12 mouse cellular contexts compared by ENCODE assay signal in genomic region chr3:96170276-96170675, GRCm38 (mm10). TPM values are rescaled to one million over a fixed set of nuclear protein-coding genes. Genes with fewer than 3 reads are reported as not detected.
DNase-seq lines count a peak whose midpoint lies in the region; ATAC-seq lines count a peak whose summit lies in the region.
"Had no signal": no experiment of that assay in that cellular context is flagged by ENCODE, and none has a peak within 500 bp of the region (broad histone marks: within the 10 kb centered on the region; RNA-seq: fewer than 3 reads in every experiment).

No protein-coding gene starts in this region.

- peaks cover 46% of the 10 kb centered on the region for H3K4me1 ChIP-seq in forebrain, embryonic 10.5 days
- H3K4me1 ChIP-seq in forebrain, embryonic 16.5 days (replicated peaks; ENCODE audit: control insufficient read depth, insufficient read depth, low read length) = peaks cover 35% of the 10 kb centered on the region
- peaks cover 27% of the 10 kb centered on the region for H3K4me1 ChIP-seq in kidney, embryonic 16.5 days (ENCODE audit: insufficient read depth, low read length)
- peaks cover 6% of the 10 kb centered on the region; the same call in 1 of the 2 replicates for H3K4me1 ChIP-seq in kidney, embryonic 14.5 days (ENCODE audit: control insufficient read depth, insufficient read depth, low read length)
- H3K4me1 ChIP-seq in liver, embryonic 12.5 days = peaks cover 36% of the 10 kb centered on the region

- no peak for ATAC-seq in forebrain, embryonic 16.5 days
- ATAC-seq in kidney, embryonic 16.5 days (ENCODE audit: low FRiP score, low TSS enrichment) = no peak
- ATAC-seq in kidney, embryonic 14.5 days (ENCODE audit: low FRiP score, low TSS enrichment) = no peak
- no peak for ATAC-seq in liver, embryonic 12.5 days

- DNase-seq in forebrain, embryonic 10.5 days (ENCODE audit: extremely low spot score, low spot score) = no peak
- DNase-seq in adrenal gland, postnatal 10 days = peak; percentile 52
- no peak for DNase-seq in T-cell, adult 2 months (ENCODE audit: low spot score)
- DNase-seq in thymus, postnatal 4 days = no peak
- DNase-seq: B cell, adult 2 months; cerebellum, adult 18-20 months had no signal

- no peak overlapping the region for H3K4me2 ChIP-seq in forebrain, embryonic 16.5 days (ENCODE audit: low read length)
- H3K4me2 ChIP-seq in kidney, embryonic 16.5 days (replicated peaks; ENCODE audit: low read depth, low read length) = no peak overlapping the region
- H3K4me2 ChIP-seq in kidney, embryonic 14.5 days (replicated peaks; ENCODE audit: low read depth, low read length) = no peak overlapping the region
- peak overlapping the region; percentile 91; the same call in 1 of the 2 replicates for H3K4me2 ChIP-seq in liver, embryonic 12.5 days

- no peak overlapping the region for H3K9ac ChIP-seq in forebrain, embryonic 16.5 days (replicated peaks; ENCODE audit: low read depth, low read length)
- 0 out of 2 replicates have a peak overlapping the region, but pooled peaks have one; percentile 10 for H3K9ac ChIP-seq in kidney, embryonic 16.5 days (replicated peaks; ENCODE audit: low read length)
- no peak overlapping the region for H3K9ac ChIP-seq in kidney, embryonic 14.5 days (ENCODE audit: low read depth, low read length)
- H3K9ac ChIP-seq in liver, embryonic 12.5 days = peak overlapping the region; percentile 14; the same call in 1 of the 2 replicates

- peaks cover 39% of the 10 kb centered on the region for H3K36me3 ChIP-seq in forebrain, embryonic 10.5 days (replicated peaks)
- H3K36me3 ChIP-seq in forebrain, embryonic 16.5 days (ENCODE audit: control insufficient read depth, insufficient read depth) = peaks cover 6% of the 10 kb centered on the region; the same call in 1 of the 2 replicates
- H3K36me3 ChIP-seq in kidney, embryonic 16.5 days (ENCODE audit: insufficient read depth, low read length) = peaks cover 21% of the 10 kb centered on the region
- peaks cover 20% of the 10 kb centered on the region for H3K36me3 ChIP-seq in kidney, embryonic 14.5 days (ENCODE audit: control insufficient read depth, insufficient read depth, low read length)
- H3K36me3 ChIP-seq in liver, embryonic 12.5 days = peaks cover 31% of the 10 kb centered on the region

- peak overlapping the region; percentile 95; the same call in 1 of the 2 replicates for H3K27ac ChIP-seq in forebrain, embryonic 10.5 days
- H3K27ac ChIP-seq in forebrain, embryonic 16.5 days (ENCODE audit: low read length) = no peak overlapping the region
- peak overlapping the region; percentile 98 for H3K27ac ChIP-seq in kidney, embryonic 16.5 days (ENCODE audit: low read length)
- no peak overlapping the region for H3K27ac ChIP-seq in kidney, embryonic 14.5 days (ENCODE audit: low read depth, low read length)
- H3K27ac ChIP-seq in liver, embryonic 12.5 days = no peak overlapping the region

- no peaks in the 10 kb centered on the region for H3K27me3 ChIP-seq in forebrain, embryonic 10.5 days (ENCODE audit: poor library complexity, severe bottlenecking)
- no peaks in the 10 kb centered on the region for H3K27me3 ChIP-seq in forebrain, embryonic 16.5 days (replicated peaks; ENCODE audit: control insufficient read depth, insufficient read depth, low read length)
- no peaks in the 10 kb centered on the region for H3K27me3 ChIP-seq in kidney, embryonic 16.5 days (ENCODE audit: insufficient read depth, low read length)
- no peaks in the 10 kb centered on the region for H3K27me3 ChIP-seq in kidney, embryonic 14.5 days (ENCODE audit: control insufficient read depth, insufficient read depth, low read length)
- H3K27me3 ChIP-seq in liver, embryonic 12.5 days (replicated peaks) = no peaks in the 10 kb centered on the region

- WGBS in forebrain, embryonic 10.5 days = 92% methylated on average over 4 of the region's 4 CpGs
- 92% methylated on average over 4 of the region's 4 CpGs for WGBS in forebrain, embryonic 16.5 days
- 92% methylated on average over 4 of the region's 4 CpGs for WGBS in kidney, embryonic 16.5 days
- WGBS in kidney, embryonic 14.5 days = 89% methylated on average over 4 of the region's 4 CpGs
- WGBS in liver, embryonic 12.5 days (ENCODE audit: insufficient replicate concordance) = 79% methylated on average over 4 of the region's 4 CpGs

- H3K9me3 ChIP-seq in forebrain, embryonic 10.5 days = no peaks in the 10 kb centered on the region
- no peaks in the 10 kb centered on the region for H3K9me3 ChIP-seq in forebrain, embryonic 16.5 days (ENCODE audit: control insufficient read depth, low read length)
- no peaks in the 10 kb centered on the region for H3K9me3 ChIP-seq in kidney, embryonic 16.5 days (ENCODE audit: low read length)
- H3K9me3 ChIP-seq in kidney, embryonic 14.5 days (ENCODE audit: control insufficient read depth, low read length) = no peaks in the 10 kb centered on the region
- H3K9me3 ChIP-seq in liver, embryonic 12.5 days (replicated peaks) = no peaks in the 10 kb centered on the region

- H3K4me3 ChIP-seq in forebrain, embryonic 10.5 days = peak overlapping the region; percentile 82; the same call in 1 of the 2 replicates
- H3K4me3 ChIP-seq in forebrain, embryonic 16.5 days (replicated peaks; ENCODE audit: low read length) = no peak overlapping the region
- H3K4me3 ChIP-seq in kidney, embryonic 16.5 days (ENCODE audit: low read length) = no peak overlapping the region
- no peak overlapping the region for H3K4me3 ChIP-seq in kidney, embryonic 14.5 days (ENCODE audit: low read length)
- H3K4me3 ChIP-seq in liver, embryonic 12.5 days = no peak overlapping the region

RNA-seq across cellular contexts. Expression of gene Sf3b4, which starts 1.9 kb away (rescaled TPM):
- polyA plus RNA-seq in forebrain, embryonic 10.5 days (2016; fragmentation: Nextera tagmentation; extraction: Ambion mirVana) = 276 and 284 TPM in 2 replicates
- 155 and 157 TPM in 2 replicates for polyA plus RNA-seq in forebrain, embryonic 16.5 days (2015; fragmentation: Nextera tagmentation; extraction: Ambion mirVana)
- 186 and 199 TPM in 2 replicates for polyA plus RNA-seq in kidney, embryonic 16.5 days (2015; fragmentation: Nextera tagmentation; extraction: Ambion mirVana)
- 220 and 235 TPM in 2 replicates for polyA plus RNA-seq in kidney, embryonic 14.5 days (2014; fragmentation: Nextera tagmentation; extraction: Ambion mirVana)
- 10 to 100 TPM; 50.4 to 50.9 TPM for total RNA-seq in adrenal gland, postnatal 10 days (2021)
- 135 and 142 TPM in 2 replicates for polyA plus RNA-seq in liver, embryonic 12.5 days (2016; fragmentation: Nextera tagmentation; extraction: Ambion mirVana)

RNA-seq across cellular contexts. Expression of gene Mtmr11, which starts 8.5 kb away (rescaled TPM):
- 9.3 TPM in 2 replicates for polyA plus RNA-seq in forebrain, embryonic 10.5 days (2016; fragmentation: Nextera tagmentation; extraction: Ambion mirVana)
- polyA plus RNA-seq in forebrain, embryonic 16.5 days (2015; fragmentation: Nextera tagmentation; extraction: Ambion mirVana) = 7.8 and 11.5 TPM in 2 replicates
- polyA plus RNA-seq in kidney, embryonic 16.5 days (2015; fragmentation: Nextera tagmentation; extraction: Ambion mirVana) = 26.3 and 30.8 TPM in 2 replicates
- 14.0 and 22.6 TPM in 2 replicates for polyA plus RNA-seq in kidney, embryonic 14.5 days (2014; fragmentation: Nextera tagmentation; extraction: Ambion mirVana)
- total RNA-seq in adrenal gland, postnatal 10 days (2021) = 10 to 100 TPM; 13.0 to 17.1 TPM
- polyA plus RNA-seq in liver, embryonic 12.5 days (2016; fragmentation: Nextera tagmentation; extraction: Ambion mirVana) = 2.4 and 3.9 TPM in 2 replicates
- total RNA-seq: megakaryocyte-erythroid progenitor cell, adult 5-6 weeks had no signal
- polyA plus RNA-seq: erythroblast, embryonic 14.5 days had no signal

RNA-seq across cellular contexts. Expression of gene Sv2a, which starts 10.7 kb away (rescaled TPM):
- polyA plus RNA-seq in forebrain, embryonic 10.5 days (2016; fragmentation: Nextera tagmentation; extraction: Ambion mirVana) = 2.1 and 3.5 TPM in 2 replicates
- polyA plus RNA-seq in forebrain, embryonic 16.5 days (2015; fragmentation: Nextera tagmentation; extraction: Ambion mirVana) = 70.3 and 87.3 TPM in 2 replicates
- polyA plus RNA-seq in kidney, embryonic 16.5 days (2015; fragmentation: Nextera tagmentation; extraction: Ambion mirVana) = 5.1 TPM in 2 replicates
- 2.2 and 3.3 TPM in 2 replicates for polyA plus RNA-seq in kidney, embryonic 14.5 days (2014; fragmentation: Nextera tagmentation; extraction: Ambion mirVana)
- 10 to 100 TPM in 1 of 2 experiments, 1 to 10 TPM in 1; 9.5 to 14.2 TPM for total RNA-seq in adrenal gland, postnatal 10 days (2021)
- polyA plus RNA-seq in liver, embryonic 12.5 days (2016; fragmentation: Nextera tagmentation; extraction: Ambion mirVana) = 1.1 and 1.4 TPM in 2 replicates
- polyA plus RNA-seq: erythroblast, embryonic 14.5 days had no signal

RNA-seq across cellular contexts. Expression of gene Bola1, which starts 49.2 kb away (rescaled TPM):
- polyA plus RNA-seq in forebrain, embryonic 10.5 days (2016; fragmentation: Nextera tagmentation; extraction: Ambion mirVana) = 89.3 and 93.0 TPM in 2 replicates
- 64.1 and 64.3 TPM in 2 replicates for polyA plus RNA-seq in forebrain, embryonic 16.5 days (2015; fragmentation: Nextera tagmentation; extraction: Ambion mirVana)
- 50.1 and 51.3 TPM in 2 replicates for polyA plus RNA-seq in kidney, embryonic 16.5 days (2015; fragmentation: Nextera tagmentation; extraction: Ambion mirVana)
- polyA plus RNA-seq in kidney, embryonic 14.5 days (2014; fragmentation: Nextera tagmentation; extraction: Ambion mirVana) = 65.0 and 70.9 TPM in 2 replicates
- total RNA-seq in adrenal gland, postnatal 10 days (2021) = 10 to 100 TPM; 28.6 to 31.3 TPM
- polyA plus RNA-seq in liver, embryonic 12.5 days (2016; fragmentation: Nextera tagmentation; extraction: Ambion mirVana) = 57.4 and 61.7 TPM in 2 replicates

RNA-seq across cellular contexts. Expression of gene Hist2h2ab, which starts 49.4 kb away (rescaled TPM):
- polyA plus RNA-seq in forebrain, embryonic 10.5 days (2016; fragmentation: Nextera tagmentation; extraction: Ambion mirVana) = not detected in 2 replicates
- not detected in 2 replicates for polyA plus RNA-seq in forebrain, embryonic 16.5 days (2015; fragmentation: Nextera tagmentation; extraction: Ambion mirVana)
- 0.87 TPM in 1 of 2 replicates, not detected in the other for polyA plus RNA-seq in kidney, embryonic 16.5 days (2015; fragmentation: Nextera tagmentation; extraction: Ambion mirVana)
- 2.2 and 2.4 TPM in 2 replicates for polyA plus RNA-seq in kidney, embryonic 14.5 days (2014; fragmentation: Nextera tagmentation; extraction: Ambion mirVana)
- 10 to 100 TPM; 17.5 to 21.2 TPM for total RNA-seq in adrenal gland, postnatal 10 days (2021)
- 0.71 and 0.86 TPM in 2 replicates for polyA plus RNA-seq in liver, embryonic 12.5 days (2016; fragmentation: Nextera tagmentation; extraction: Ambion mirVana)

Comparison
In these comparisons a context has a peak if more than half of its experiments do, and no peak if none do; other contexts are left out.
1. H3K27ac ChIP-seq: peak in forebrain, embryonic 10.5 days (single experiment) and kidney, embryonic 16.5 days (single experiment); none in forebrain, embryonic 16.5 days (single experiment), kidney, embryonic 14.5 days (single experiment) and liver, embryonic 12.5 days (single experiment).
2. H3K9ac ChIP-seq: peak in kidney, embryonic 16.5 days (single experiment) and liver, embryonic 12.5 days (single experiment); none in forebrain, embryonic 16.5 days (single experiment) and kidney, embryonic 14.5 days (single experiment).
3. RNA of gene Sv2a, which starts 10.7 kb away (polyA plus RNA-seq): 70.3 to 87.3 TPM in forebrain, embryonic 16.5 days; 5.1 TPM in kidney, embryonic 16.5 days, 2.1 to 3.5 TPM in forebrain, embryonic 10.5 days, 2.2 to 3.3 TPM in kidney, embryonic 14.5 days and 1.1 to 1.4 TPM in liver, embryonic 12.5 days; every median in the first group is over 10 times any median in the second.